Mouse (Mus musculus): ENCODE measurements around the gene Gpr107.

- TF ChIP-seq CTCF (IDR thresholded peaks at IDR 0.05) (no peak), EP300 (IDR thresholded peaks at IDR 0.05) (no peak)
Measured at GRCm38 (mm10) chr2:31191765-31192164, 39.6 kb downstream of the Gpr107 start.
